Mouse (Mus musculus) small intestine, adult 2 months (tissue): ENCODE data around the gene Spsb3. TPM values are rescaled to one million over a fixed set of nuclear protein-coding genes. Genes with fewer than 3 reads are reported as not detected.

Experiments
- H3K27ac ChIP-seq: fragments of 200-500 bp; 2 replicates; pipeline ENCODE4 v1.5.1; 2012; ENCODE audit warnings: low read depth, low read length, control low read depth, inconsistent platforms; ENCODE audit not compliant: insufficient read depth
- H3K27me3 ChIP-seq: fragments of 200-500 bp; 2 replicates; pipeline ENCODE4 v1.6.1; 2012; ENCODE audit warnings: mild to moderate bottlenecking, moderate library complexity, low read length, inconsistent platforms; ENCODE audit not compliant: control insufficient read depth, insufficient read depth
- H3K36me3 ChIP-seq: fragments of 200-500 bp; 2 replicates; pipeline ENCODE4 v1.6.1; 2012; ENCODE audit warnings: mild to moderate bottlenecking, low read length, control low read depth, inconsistent platforms; ENCODE audit not compliant: control insufficient read depth, insufficient read depth
- H3K4me1 ChIP-seq: fragments of 200-500 bp; 2 replicates; pipeline ENCODE4 v1.6.1; 2012; ENCODE audit warnings: low read length, inconsistent platforms, mixed read lengths; ENCODE audit not compliant: control insufficient read depth, insufficient read depth, insufficient read length
- H3K4me3 ChIP-seq: fragments of 200-500 bp; 2 replicates; pipeline ENCODE4 v1.5.1; 2012; ENCODE audit warnings: low read depth, mild to moderate bottlenecking, control low read depth, inconsistent platforms, low read length, moderate library complexity
- CTCF ChIP-seq: fragments of 200-500 bp; IDR thresholded peaks from 2 replicates; pipeline ENCODE4 v1.5.1; 2012; ENCODE audit warnings: low read depth, mild to moderate bottlenecking, control low read depth, inconsistent platforms, low read length, moderate library complexity, mixed read lengths; ENCODE audit not compliant: insufficient replicate concordance, insufficient read length; ENCODE audit errors: extremely low read depth
- POLR2A ChIP-seq: fragments of 200-500 bp; IDR thresholded peaks from 2 replicates; pipeline ENCODE4 v1.6.1; 2012; ENCODE audit warnings: low read depth, mild to moderate bottlenecking, control low read depth, inconsistent platforms, low read length, moderate library complexity
- WGBS: fragments of 180-500 bp; shearing (Covaris S2); methylation state at CpG from one replicate; pipeline ENCODE4 v1.1.7; 2018; 5-methylcytosine and 5-hydroxymethylcytosine counted together
- polyA plus RNA-seq: library from polyadenylated mRNA; depleted of rRNA; stranded (reverse); fragments of >200 nt; gene quantifications from 2 replicates; pipeline ENCODE4 v1.2.3, GENCODE M21; 2012

The Spsb3 gene
- polyA plus RNA-seq, 1 experiment = 88.1 TPM

- peaks cover 32% of the 10 kb centered on the region for H3K36me3 ChIP-seq
- TF ChIP-seq POLR2A (no peak), CTCF (no peak)
- no peak overlapping the region for H3K27ac ChIP-seq
- H3K4me3 ChIP-seq = no peak overlapping the region
- no peaks in the 10 kb centered on the region for H3K27me3 ChIP-seq
- 98% methylated on average over 2 of the region's 2 CpGs for WGBS
- peaks cover 11% of the 10 kb centered on the region for H3K4me1 ChIP-seq
Measured at GRCm38 (mm10) chr17:24893276-24893675, 6.8 kb downstream of the Spsb3 start.

- peaks cover 11% of the 10 kb centered on the region for H3K4me1 ChIP-seq
- WGBS = 8% methylated on average over 31 of the region's 31 CpGs
- peak overlapping the region; percentile 43 for H3K27ac ChIP-seq
- H3K27me3 ChIP-seq = no peaks in the 10 kb centered on the region
- peaks cover 40% of the 10 kb centered on the region for H3K36me3 ChIP-seq
- TF ChIP-seq CTCF (no peak), POLR2A (no peak; the same call in 1 of the 2 replicates)
- H3K4me3 ChIP-seq = peak overlapping the region; percentile 72
Measured at GRCm38 (mm10) chr17:24894061-24894994, 7.9 kb downstream of the Spsb3 start.

DNA sequence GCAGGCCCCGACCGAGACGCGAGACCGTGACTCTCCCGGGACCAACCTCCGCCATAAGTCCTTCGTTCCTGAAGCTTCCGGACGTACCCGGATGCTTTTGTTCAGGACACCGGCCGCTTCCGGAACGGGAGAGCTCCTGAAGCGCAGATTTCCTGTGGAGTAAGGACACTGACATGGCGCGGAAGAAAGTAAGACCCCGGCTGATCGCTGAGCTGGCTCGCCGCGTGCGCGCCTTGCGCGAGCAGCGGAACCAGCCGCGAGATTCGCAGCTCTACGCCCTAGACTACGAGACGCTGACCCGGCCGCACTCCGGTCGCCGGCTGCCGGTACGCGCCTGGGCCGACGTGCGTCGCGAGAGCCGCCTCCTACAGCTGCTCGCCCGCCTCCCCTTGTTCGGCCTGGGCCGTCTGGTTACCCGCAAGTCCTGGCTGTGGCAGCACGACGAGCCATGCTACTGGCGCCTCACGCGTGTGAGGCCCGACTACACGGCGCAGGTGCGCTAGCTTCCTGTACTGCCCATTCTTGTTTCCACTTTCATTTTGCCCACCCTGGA, 8.6 kb downstream of the Spsb3 start, which contains the start of the genes Eme2 and Mrps34:
Gene Eme2 (minus strand): TSS at position 93 of the 553 bp plus-strand sequence.
Gene Mrps34 (plus strand): TSS at position 122 of the 553 bp plus-strand sequence.
- no peak for TF ChIP-seq CTCF
- TF ChIP-seq POLR2A = no peak; the same call in 1 of the 2 replicates
- under 1% methylated on average over 62 of the region's 62 CpGs for WGBS
- Histone ChIP-seq H3K27ac (peak within 1 kb of the TSS; percentile 73), H3K36me3 (peaks cover 45% of the 10 kb centered on the region), H3K4me1 (peaks cover 11% of the 10 kb centered on the region), H3K4me3 (peak within 1 kb of the TSS; percentile 72), H3K27me3 (no peaks in the 10 kb centered on the region)

- no peak for TF ChIP-seq CTCF
- no peak for TF ChIP-seq POLR2A
- Histone ChIP-seq H3K27ac (peak overlapping the region; percentile 73), H3K27me3 (no peaks in the 10 kb centered on the region), H3K4me1 (peaks cover 11% of the 10 kb centered on the region), H3K4me3 (peak overlapping the region; percentile 72), H3K36me3 (peaks cover 45% of the 10 kb centered on the region)
- 3% methylated on average over 23 of the region's 23 CpGs for WGBS
Measured at GRCm38 (mm10) chr17:24895571-24896240, 9.3 kb downstream of the Spsb3 start.

- Histone ChIP-seq H3K4me3 (peak within 1 kb of the TSS; percentile 72), H3K27ac (peak within 1 kb of the TSS; percentile 73), H3K36me3 (peaks cover 45% of the 10 kb centered on the region), H3K4me1 (peaks cover 11% of the 10 kb centered on the region), H3K27me3 (no peaks in the 10 kb centered on the region)
- TF ChIP-seq POLR2A = no peak
- no peak for TF ChIP-seq CTCF
- under 1% methylated on average over 50 of the region's 50 CpGs for WGBS
Measured at GRCm38 (mm10) chr17:24896241-24896992, 10.0 kb downstream of the Spsb3 start, which contains the start of gene Nme3. Gene Nme3, plus strand, starts transcription at chr17:24896500.

GRCm38 (mm10) chr17:24896993-24897269, 10.5 kb downstream of the Spsb3 start:
- Histone ChIP-seq H3K4me3 (peak overlapping the region; percentile 72), H3K36me3 (peaks cover 49% of the 10 kb centered on the region), H3K27ac (no peak overlapping the region), H3K4me1 (peaks cover 11% of the 10 kb centered on the region), H3K27me3 (no peaks in the 10 kb centered on the region)
- 21% methylated on average over 11 of the region's 11 CpGs for WGBS
- TF ChIP-seq POLR2A (no peak), CTCF (no peak)

GRCm38 (mm10) chr17:24897600-24897999, 11.2 kb downstream of the Spsb3 start:
- TF ChIP-seq CTCF (no peak), POLR2A (no peak)
- Histone ChIP-seq H3K4me3 (no peak overlapping the region), H3K4me1 (peaks cover 11% of the 10 kb centered on the region), H3K27me3 (no peaks in the 10 kb centered on the region), H3K27ac (no peak overlapping the region), H3K36me3 (peaks cover 45% of the 10 kb centered on the region)
- WGBS = 81% methylated on average over 4 of the region's 4 CpGs
